Mouse (Mus musculus): Measurements from ENCODE around the gene Serinc4. TPM values are rescaled to one million over a fixed set of nuclear protein-coding genes. Genes with fewer than 3 reads are reported as not detected.
A peak's percentile ranks its signal among the peaks of the same experiment; 100 is the strongest.

Gene Serinc4
- polyA plus RNA-seq, 1 experiment from 2014 or later, result 0.65 TPM

- Histone ChIP-seq H3K9ac (peak overlapping the region; percentile 62), H3K4me1 (peaks cover 24% of the 10 kb centered on the region), H3K27me3 (no peaks in the 10 kb centered on the region), H3K27ac (no peak overlapping the region), H3K36me3 (peaks cover 30% of the 10 kb centered on the region), H3K9me3 (no peaks in the 10 kb centered on the region), H3K4me3 (peak overlapping the region; percentile 73), H3K4me2 (peak overlapping the region; percentile 68)
- WGBS, result 73% methylated on average over 3 of the region's 3 CpGs
- ATAC-seq (ENCODE audit: insufficient number of reproducible peaks, insufficient read depth, low FRiP score, low TSS enrichment, low read depth), result no peak
Observed at GRCm38 (mm10) chr2:121415591-121415990, 41.0 kb downstream of the Serinc4 start.

GRCm38 (mm10) chr2:121415103-121415502, 41.5 kb downstream of the Serinc4 start:
- Histone ChIP-seq H3K4me3 (peak overlapping the region; percentile 73), H3K9ac (peak overlapping the region; percentile 62), H3K27ac (no peak overlapping the region), H3K4me2 (peak overlapping the region; percentile 68), H3K4me1 (peaks cover 24% of the 10 kb centered on the region), H3K9me3 (no peaks in the 10 kb centered on the region), H3K27me3 (no peaks in the 10 kb centered on the region), H3K36me3 (peaks cover 26% of the 10 kb centered on the region)
- WGBS, result 57% methylated on average over 3 of the region's 3 CpGs
- ATAC-seq (ENCODE audit: insufficient number of reproducible peaks, insufficient read depth, low FRiP score, low TSS enrichment, low read depth), result no peak

- Histone ChIP-seq H3K36me3 (peaks cover 21% of the 10 kb centered on the region), H3K4me1 (peaks cover 24% of the 10 kb centered on the region), H3K4me3 (peak overlapping the region; percentile 73), H3K9ac (peak overlapping the region; percentile 98), H3K27me3 (no peaks in the 10 kb centered on the region), H3K27ac (peak overlapping the region; percentile 95), H3K4me2 (peak overlapping the region; percentile 68), H3K9me3 (no peaks in the 10 kb centered on the region)
- ATAC-seq (ENCODE audit: insufficient number of reproducible peaks, insufficient read depth, low FRiP score, low TSS enrichment, low read depth), result peak; percentile 50
- WGBS, result under 1% methylated on average over 32 of the region's 32 CpGs
Observed at GRCm38 (mm10) chr2:121414139-121414685, 42.4 kb downstream of the Serinc4 start.

- Histone ChIP-seq H3K9me3 (no peaks in the 10 kb centered on the region), H3K36me3 (peaks cover 16% of the 10 kb centered on the region), H3K9ac (peak within 1 kb of the TSS; percentile 98), H3K4me3 (peak within 1 kb of the TSS; percentile 73), H3K27ac (peak within 1 kb of the TSS; percentile 95), H3K4me2 (peak within 1 kb of the TSS; percentile 68), H3K27me3 (no peaks in the 10 kb centered on the region), H3K4me1 (peaks cover 21% of the 10 kb centered on the region)
- under 1% methylated on average over 65 of the region's 68 CpGs for WGBS
- ATAC-seq (ENCODE audit: insufficient number of reproducible peaks, insufficient read depth, low FRiP score, low TSS enrichment, low read depth), result peak; percentile 100
Observed at GRCm38 (mm10) chr2:121413387-121414042, 43.1 kb downstream of the Serinc4 start, which contains the start of the genes Pdia3 and Catsper2. Gene Pdia3 (plus strand): TSS chr2:121413775. Gene Catsper2 (minus strand): TSS chr2:121413792.

GRCm38 (mm10) chr2:121412843-121413386, 43.7 kb downstream of the Serinc4 start:
- Histone ChIP-seq H3K27ac (peak overlapping the region; percentile 95), H3K4me1 (peaks cover 21% of the 10 kb centered on the region), H3K9me3 (no peaks in the 10 kb centered on the region), H3K4me2 (peak overlapping the region; percentile 68), H3K36me3 (peaks cover 10% of the 10 kb centered on the region), H3K27me3 (no peaks in the 10 kb centered on the region), H3K4me3 (peak overlapping the region; percentile 73), H3K9ac (peak overlapping the region; percentile 98)
- ATAC-seq (ENCODE audit: insufficient number of reproducible peaks, insufficient read depth, low FRiP score, low TSS enrichment, low read depth), result 0 out of 2 replicates have a peak, but pooled peaks have one; percentile 0
- WGBS, result 12% methylated on average over 4 of the region's 4 CpGs

GRCm38 (mm10) chr2:121408160-121408559, 48.4 kb downstream of the Serinc4 start:
- no peak for ATAC-seq (ENCODE audit: insufficient number of reproducible peaks, insufficient read depth, low FRiP score, low TSS enrichment, low read depth)
- H3K9me3 ChIP-seq, result no peaks in the 10 kb centered on the region
- no peak overlapping the region for H3K4me3 ChIP-seq
- 29% methylated on average over 4 of the region's 4 CpGs for WGBS
- H3K4me1 ChIP-seq, result no peaks in the 10 kb centered on the region; the same call in 1 of the 2 replicates
- no peaks in the 10 kb centered on the region for H3K36me3 ChIP-seq
- no peaks in the 10 kb centered on the region for H3K27me3 ChIP-seq
- H3K4me2 ChIP-seq, result no peak overlapping the region
- H3K27ac ChIP-seq, result no peak overlapping the region
- H3K9ac ChIP-seq, result no peak overlapping the region

- no peak overlapping the region for H3K4me2 ChIP-seq
- H3K4me3 ChIP-seq, result no peak overlapping the region
- no peak overlapping the region for H3K9ac ChIP-seq
- no peak for ATAC-seq (ENCODE audit: insufficient number of reproducible peaks, insufficient read depth, low FRiP score, low TSS enrichment, low read depth)
- H3K9me3 ChIP-seq, result no peaks in the 10 kb centered on the region
- no peaks in the 10 kb centered on the region for H3K4me1 ChIP-seq
- no peaks in the 10 kb centered on the region for H3K27me3 ChIP-seq
- H3K27ac ChIP-seq, result no peak overlapping the region
- no peaks in the 10 kb centered on the region for H3K36me3 ChIP-seq
Observed at GRCm38 (mm10) chr2:121403296-121403695, 53.3 kb downstream of the Serinc4 start.

- no peaks in the 10 kb centered on the region for H3K4me1 ChIP-seq
- 12% methylated on average over 8 of the region's 8 CpGs for WGBS
- no peaks in the 10 kb centered on the region for H3K27me3 ChIP-seq
- no peak for ATAC-seq (ENCODE audit: insufficient number of reproducible peaks, insufficient read depth, low FRiP score, low TSS enrichment, low read depth)
- no peak overlapping the region for H3K9ac ChIP-seq
- H3K27ac ChIP-seq, result no peak overlapping the region
- H3K9me3 ChIP-seq, result no peaks in the 10 kb centered on the region
- H3K36me3 ChIP-seq, result no peaks in the 10 kb centered on the region
- H3K4me3 ChIP-seq, result no peak overlapping the region
- no peak overlapping the region for H3K4me2 ChIP-seq
Observed at GRCm38 (mm10) chr2:121396624-121397023, 60.0 kb downstream of the Serinc4 start.

Small RNA genes within 50 kb of the gene (microRNA-seq; reads per million reads assigned to microRNA genes)
- gene Gm22953, result not detected

Other genes starting within 250 kb of the Serinc4 start
- 95.8 and 96.5 TPM in 2 replicates for gene Trp53bp1, start 185.4 kb downstream of the Serinc4 start, polyA plus RNA-seq (2015; fragmentation: Nextera tagmentation; extraction: Ambion mirVana)
- gene Map1a, start 167.2 kb downstream of the Serinc4 start, polyA plus RNA-seq (2015; fragmentation: Nextera tagmentation; extraction: Ambion mirVana), result 4.3 and 4.8 TPM in 2 replicates
- 8.4 and 11.7 TPM in 2 replicates for gene Ppip5k1, start 101.4 kb downstream of the Serinc4 start, polyA plus RNA-seq (2015; fragmentation: Nextera tagmentation; extraction: Ambion mirVana)
- gene Ckmt1, start 99.1 kb downstream of the Serinc4 start, polyA plus RNA-seq (2015; fragmentation: Nextera tagmentation; extraction: Ambion mirVana), result 12.9 and 19.7 TPM in 2 replicates
- not detected in 2 replicates for gene Strc, start 69.6 kb downstream of the Serinc4 start, polyA plus RNA-seq (2015; fragmentation: Nextera tagmentation; extraction: Ambion mirVana)
- gene Pdia3, start 43.0 kb downstream of the Serinc4 start, polyA plus RNA-seq (2015; fragmentation: Nextera tagmentation; extraction: Ambion mirVana), result 657 and 685 TPM in 2 replicates
- 3.3 and 3.8 TPM in 2 replicates for gene Catsper2, start 43.0 kb downstream of the Serinc4 start, polyA plus RNA-seq (2015; fragmentation: Nextera tagmentation; extraction: Ambion mirVana)
- gene Ell3, start 12.5 kb downstream of the Serinc4 start, polyA plus RNA-seq (2015; fragmentation: Nextera tagmentation; extraction: Ambion mirVana), result 12.2 and 22.4 TPM in 2 replicates
- 552 and 638 TPM in 2 replicates for gene Serf2, start 7.6 kb downstream of the Serinc4 start, polyA plus RNA-seq (2015; fragmentation: Nextera tagmentation; extraction: Ambion mirVana)
- gene Hypk, start 3.5 kb downstream of the Serinc4 start, polyA plus RNA-seq (2015; fragmentation: Nextera tagmentation; extraction: Ambion mirVana), result 129 and 139 TPM in 2 replicates
- gene Mfap1b, start 17.3 kb upstream of the Serinc4 start, polyA plus RNA-seq (2015; fragmentation: Nextera tagmentation; extraction: Ambion mirVana), result 63.3 and 64.2 TPM in 2 replicates
- 31.4 and 39.4 TPM in 2 replicates for gene Mfap1a, start 49.9 kb upstream of the Serinc4 start, polyA plus RNA-seq (2015; fragmentation: Nextera tagmentation; extraction: Ambion mirVana)
- gene Wdr76, start 49.9 kb upstream of the Serinc4 start, polyA plus RNA-seq (2015; fragmentation: Nextera tagmentation; extraction: Ambion mirVana), result 7.6 and 8.9 TPM in 2 replicates

Measured in embryonic facial prominence, embryonic 13.5 days (tissue).